Mouse (Mus musculus) Patski (cell line): ENCODE measurements at regions not wholly inside any gene's neighbourhood (a gene's known extent, or its start where the extent isn't known, plus 50 kb on each side); places are given as distances from the start of the nearest gene placed in this dataset.

Source experiments
- ATAC-seq: fragments of 100-300 bp; one replicate; pipeline ENCODE4 v1.8.0; 2021
- CTCF ChIA-PET: fragments of 350-600 bp; sonication (Branson Sonifier 250); formaldehyde crosslinking; loops from one replicate; lab custom pipeline; 2022; ENCODE audit warnings: inconsistent platforms; lab: Charles Lee
- POLR2A ChIA-PET: fragments of 350-600 bp; sonication (Branson Sonifier 250); formaldehyde crosslinking; loops from one replicate; lab custom pipeline; 2022; ENCODE audit warnings: antibody characterized with exemption, inconsistent platforms; lab: Charles Lee
- DNase-seq: peaks from one replicate; pipeline ENCODE4 v3.0.0-alpha.2; 2011; ENCODE audit warnings: low read depth, low spot score
- H3K27me3 ChIP-seq: fragments of 371-371 bp; one replicate; pipeline ENCODE4 v1.5.1; 2021
- CTCF ChIP-seq: fragments of 100-300 bp; IDR thresholded peaks from one replicate; pipeline ENCODE4 v1.5.1; 2021
- in situ Hi-C: fragments of 300-500 bp; cut with MboI; formaldehyde crosslinking; loops from 3 replicates; pipeline ENCODE4 v1.11.1; 2018; ENCODE audit warnings: low pct_unique_long_range_greater_than_20kb, mixed read lengths

DNA sequence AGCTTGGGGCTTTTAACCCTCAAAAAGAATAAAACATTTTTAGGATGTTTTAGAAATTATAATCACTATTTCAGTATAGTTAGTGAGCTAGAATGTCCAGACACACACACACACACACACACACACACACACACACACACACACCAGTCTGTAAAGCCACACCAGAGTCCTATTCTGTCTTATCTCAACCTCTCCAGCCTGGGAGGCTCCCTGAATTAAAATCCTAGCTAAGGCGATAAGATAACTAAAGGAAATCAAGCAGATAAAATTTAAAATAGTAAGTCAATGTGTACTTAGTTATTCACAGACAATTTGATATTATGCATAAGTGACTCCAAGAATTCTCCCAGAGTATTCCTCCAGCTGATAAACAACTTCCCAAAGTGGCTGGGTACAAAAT, 421.2 kb upstream of the Vstm2a start:
- no peak for TF ChIP-seq CTCF
- POLR2A ChIA-PET = no interaction called here
- CTCF ChIA-PET = no interaction called here
- DNase-seq = no peak
- ATAC-seq = no peak
- in situ Hi-C loops = no loop called here
- H3K27me3 ChIP-seq = no peaks in the 10 kb centered on the region

DNA sequence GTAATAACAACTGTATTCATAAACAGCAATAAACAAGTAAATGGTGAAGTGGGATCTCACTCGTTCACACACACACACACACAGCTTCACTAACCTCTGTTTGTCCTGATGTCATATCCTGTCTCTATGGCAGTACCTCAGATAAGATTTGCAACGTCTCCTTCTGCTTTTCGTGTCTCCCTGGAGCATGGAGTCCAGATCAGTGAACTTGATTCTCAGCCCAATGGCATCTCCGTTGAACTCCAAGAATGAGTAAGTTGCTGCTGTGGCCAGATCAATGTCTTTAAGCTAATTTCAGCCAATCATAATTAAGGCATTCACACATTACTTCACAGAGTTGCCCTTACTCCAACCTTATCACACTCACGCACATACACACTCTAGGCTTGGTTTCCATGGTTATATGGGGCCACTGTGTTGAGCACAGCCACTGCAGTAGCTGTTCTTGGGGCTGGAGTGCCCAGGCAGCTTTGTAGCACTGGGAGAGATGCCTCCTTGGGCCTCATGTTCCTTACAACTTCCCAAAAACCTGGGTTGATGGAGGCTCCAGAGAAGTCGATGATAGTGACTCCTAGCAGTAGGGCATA, 418.8 kb upstream of the Vstm2a start:
- no peak for DNase-seq
- no peak for TF ChIP-seq CTCF
- no peak for ATAC-seq
- H3K27me3 ChIP-seq = no peaks in the 10 kb centered on the region
- in situ Hi-C loops = no loop called here
- POLR2A ChIA-PET = no interaction called here
- CTCF ChIA-PET = interaction anchor here (1.2 kb wide), 1 partner anchor 18 kb away, joined by 3 read pairs; no protein-coding TSS in a partner anchor

DNA sequence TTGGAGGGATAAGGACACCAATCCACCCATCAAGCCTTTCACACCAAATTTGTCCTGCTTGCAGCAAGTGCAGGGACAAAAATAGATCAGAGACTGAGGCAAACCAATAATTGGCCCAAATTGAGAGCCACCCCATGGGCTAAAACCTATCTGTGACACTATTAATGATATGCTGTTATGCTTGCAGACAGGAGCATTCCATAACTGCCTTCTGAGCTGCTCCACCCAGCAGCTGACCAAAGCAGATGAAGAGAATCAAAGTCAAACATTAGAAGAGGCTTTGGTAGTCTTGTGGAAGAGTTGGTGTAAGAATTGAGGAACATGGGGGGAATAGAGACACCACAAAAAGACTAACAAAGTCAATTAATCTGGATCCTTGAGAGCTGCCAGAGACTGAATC, 418.3 kb upstream of the Vstm2a start:
- no peak for ATAC-seq
- CTCF ChIA-PET = no interaction called here

DNA sequence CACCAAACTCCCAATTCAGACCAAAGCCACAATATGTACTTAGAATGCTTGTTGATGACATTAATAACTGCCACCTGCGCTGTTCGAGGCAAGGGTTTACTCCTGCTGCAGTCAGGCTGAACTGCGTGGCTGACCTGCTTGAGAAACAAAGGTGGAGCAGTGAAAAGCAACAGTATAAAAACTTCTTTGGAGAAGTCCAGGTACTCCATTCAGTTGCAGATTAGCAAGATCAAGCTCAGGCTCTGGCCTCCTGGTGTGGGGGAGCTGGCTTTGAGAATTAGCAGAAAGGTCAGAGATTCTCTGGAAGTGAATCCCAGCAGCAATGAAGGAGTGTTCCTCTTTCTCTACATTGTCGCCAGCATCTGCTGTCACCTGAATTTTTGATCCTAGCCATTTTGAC, 378.4 kb upstream of the Vstm2a start:
- no peak for ATAC-seq
- TF ChIP-seq CTCF = no peak
- H3K27me3 ChIP-seq = no peaks in the 10 kb centered on the region
- in situ Hi-C loops = no loop called here
- CTCF ChIA-PET = no interaction called here
- POLR2A ChIA-PET = no interaction called here
- no peak for DNase-seq

More for the DNA sequence above, 418.3 kb upstream of the Vstm2a start:
- POLR2A ChIA-PET = no interaction called here
- no peak for DNase-seq
- no peak for TF ChIP-seq CTCF
- in situ Hi-C loops = no loop called here
- no peaks in the 10 kb centered on the region for H3K27me3 ChIP-seq
